In the genomic region with DNA sequence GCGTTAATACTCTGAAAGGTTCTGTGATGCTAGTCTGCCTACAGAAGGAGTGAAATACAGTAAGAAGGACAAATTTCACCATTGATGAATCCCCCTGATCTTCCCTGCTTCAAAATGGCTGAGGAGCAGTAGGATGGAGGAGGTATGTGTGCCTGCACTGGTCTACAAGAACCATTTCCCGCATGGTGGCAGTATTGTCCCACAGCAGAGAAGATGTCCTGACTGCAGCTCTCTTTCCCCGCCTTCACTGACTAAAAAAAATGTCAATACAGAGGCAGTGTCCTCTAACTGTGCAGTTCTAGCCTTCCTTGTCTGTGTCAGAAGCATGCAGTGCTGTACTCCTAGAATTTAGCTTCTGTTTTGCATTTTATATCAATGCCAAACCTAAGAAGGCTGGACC, we compare ENCODE assay signal across 8 mouse cellular contexts.
DNase-seq lines count a peak whose midpoint lies in the region; ATAC-seq and TF ChIP-seq lines count a peak whose summit lies in the region.
"Not testable (repeated sequence)": the region's sequence is repeated elsewhere in the genome, so short reads cannot be mapped to it uniquely, and the experiment has no call there.

No protein-coding gene starts in this region.

- TF ChIP-seq CTCF in MEL (IDR thresholded peaks at IDR 0.05 in 2 of 3, conservative IDR thresholded peaks at IDR 0.05 in 1 of 3; ENCODE audit: control insufficient read depth in 1 of 3, insufficient read depth in 1 of 3, low read depth in 2 of 3, low read length in 3 of 3, poor library complexity in 1 of 3, severe bottlenecking in 1 of 3) = peak; percentile 21 to 43 (median 43)
- peak; percentile 70 for TF ChIP-seq CTCF in gastrocnemius, adult 2 months (IDR thresholded peaks at IDR 0.05)

- peak overlapping the region in 1 of 2 experiments; percentile 12; a peak in 1 of 4 replicates for H3K4me3 ChIP-seq in MEL (ENCODE audit: control insufficient read depth in 1 of 2, insufficient read depth in 1 of 2, low read depth in 2 of 2, low read length in 2 of 2)
- H3K4me3 ChIP-seq in gastrocnemius, adult 2 months = peak overlapping the region; percentile 67
- peak overlapping the region; percentile 12; the same call in 1 of the 2 replicates for H3K4me3 ChIP-seq in hindbrain, embryonic 13.5 days
- H3K4me3 ChIP-seq in lung, embryonic 15.5 days = peak overlapping the region; percentile 31
- peak overlapping the region; percentile 25 for H3K4me3 ChIP-seq in stomach, embryonic 15.5 days (replicated peaks)

- H3K27me3 ChIP-seq in MEL (ENCODE audit: control insufficient read depth in 1 of 2, insufficient read depth in 2 of 2, low read length in 2 of 2); hindbrain, embryonic 13.5 days; lung, embryonic 15.5 days; stomach, embryonic 15.5 days (replicated peaks): not testable (repeated sequence)

- not testable (repeated sequence) for H3K9me3 ChIP-seq in MEL (replicated peaks; ENCODE audit: insufficient read depth, low read length); hindbrain, embryonic 13.5 days; lung, embryonic 15.5 days; stomach, embryonic 15.5 days

- not testable (repeated sequence) for H3K4me1 ChIP-seq in MEL (ENCODE audit: control insufficient read depth in 1 of 2, insufficient read depth in 2 of 2, low read length in 2 of 2); hindbrain, embryonic 13.5 days (replicated peaks); lung, embryonic 15.5 days; stomach, embryonic 15.5 days

- 73% methylated on average over 3 of the region's 3 CpGs for WGBS in hindbrain, embryonic 13.5 days
- 55% methylated on average over 3 of the region's 3 CpGs for WGBS in lung, embryonic 15.5 days
- 55% methylated on average over 3 of the region's 3 CpGs for WGBS in stomach, embryonic 15.5 days

- not testable (repeated sequence) for H3K36me3 ChIP-seq in MEL (ENCODE audit: control insufficient read depth in 1 of 2, insufficient read depth in 2 of 2, low read length in 2 of 2); lung, embryonic 15.5 days; stomach, embryonic 15.5 days
- peaks cover 16% of the 10 kb centered on the region for H3K36me3 ChIP-seq in hindbrain, embryonic 13.5 days

- not testable (repeated sequence) for TF ChIP-seq POLR2A in MEL (IDR thresholded peaks at IDR 0.05; ENCODE audit: control insufficient read depth in 1 of 2, insufficient read depth in 1 of 2, low read depth in 1 of 2, low read length in 2 of 2, poor library complexity in 1 of 2)

- H3K27ac ChIP-seq in MEL (ENCODE audit: control insufficient read depth, low read depth, low read length) = peak overlapping the region; percentile 66
- peak overlapping the region; percentile 86 for H3K27ac ChIP-seq in gastrocnemius, adult 2 months
- peak overlapping the region; percentile 69 for H3K27ac ChIP-seq in hindbrain, embryonic 13.5 days
- H3K27ac ChIP-seq in lung, embryonic 15.5 days; stomach, embryonic 15.5 days: not testable (repeated sequence)

- intact Hi-C loops in gastrocnemius, adult 2 months (cut with DNase I) = not testable (repeated sequence)

- H3K79me2 ChIP-seq in MEL (ENCODE audit: control insufficient read depth, insufficient read depth, low read length, poor library complexity) = not testable (repeated sequence)

- peak overlapping the region; percentile 52; the same call in 1 of the 2 replicates for H3K9ac ChIP-seq in MEL (ENCODE audit: control insufficient read depth, low read depth, low read length, poor library complexity, severe bottlenecking)
- H3K9ac ChIP-seq in hindbrain, embryonic 13.5 days; lung, embryonic 15.5 days; stomach, embryonic 15.5 days: not testable (repeated sequence)

- TF ChIP-seq RAD21 in MEL (IDR thresholded peaks at IDR 0.05; ENCODE audit: low read depth, low read length) = peak; percentile 51

- peak; percentile 82 for DNase-seq in MEL (ENCODE audit: low read depth, low spot score)
- peak; percentile 55 for DNase-seq in embryo, embryonic 11 days
- DNase-seq in gastrocnemius, adult 2 months = not testable (repeated sequence)
- DNase-seq in layer of hippocampus, postnatal 25 days (ENCODE audit: extremely low spot score in 1 of 2, low spot score in 1 of 2) = peak; percentile 87 to 95
- peak; percentile 34 for DNase-seq in naive thymus-derived CD4-positive, alpha-beta T cell, adult 2 months (ENCODE audit: low read depth)

- peak overlapping the region; percentile 37; the same call in 1 of the 2 replicates for H3K4me2 ChIP-seq in hindbrain, embryonic 13.5 days
- H3K4me2 ChIP-seq in lung, embryonic 15.5 days = peak overlapping the region; percentile 44
- H3K4me2 ChIP-seq in stomach, embryonic 15.5 days = peak overlapping the region; percentile 39; the same call in 1 of the 2 replicates

- peak; percentile 54; the same call in 1 of the 2 replicates for ATAC-seq in hindbrain, embryonic 13.5 days (ENCODE audit: low FRiP score)
- peak; percentile 78 for ATAC-seq in lung, embryonic 15.5 days (ENCODE audit: borderline replicate concordance, extremely low read depth, low FRiP score, low TSS enrichment)
- ATAC-seq in stomach, embryonic 15.5 days (ENCODE audit: insufficient read depth, low FRiP score, low read depth) = not testable (repeated sequence)

- not testable (repeated sequence) for TF ChIP-seq EP300 in MEL (IDR thresholded peaks at IDR 0.05; ENCODE audit: low read depth in 1 of 2, low read length in 2 of 2)

TF ChIP-seq in MEL, 35 proteins besides CTCF, POLR2A, EP300 and RAD21:
- TF ChIP-seq SMC3 (IDR thresholded peaks at IDR 0.05; ENCODE audit: low read depth, low read length) = peak; percentile 40
- TF ChIP-seq SIN3A (IDR thresholded peaks at IDR 0.05; ENCODE audit: low read length) = peak; percentile 54; the same call in 1 of the 2 replicates
- peak; percentile 29; the same call in 1 of the 2 replicates for TF ChIP-seq ZKSCAN1 (IDR thresholded peaks at IDR 0.05; ENCODE audit: low read depth, low read length)
- TF ChIP-seq ETS1 (IDR thresholded peaks at IDR 0.05; ENCODE audit: low read depth, low read length) = peak; percentile 90
- peak; percentile 13; the same call in 1 of the 2 replicates for TF ChIP-seq HCFC1 (IDR thresholded peaks at IDR 0.05; ENCODE audit: low read depth, low read length)
- peak; percentile 97 for TF ChIP-seq ZNF384 (IDR thresholded peaks at IDR 0.05; ENCODE audit: low read depth, low read length)
- TF ChIP-seq POLR2AphosphoS2 (IDR thresholded peaks at IDR 0.05; ENCODE audit: low read length) = peak; percentile 30; the same call in 1 of the 2 replicates
TF ChIP-seq in MEL: peak in this region for 7; not testable (repeated sequence) for 28.
